Mouse (Mus musculus) right cerebral cortex, adult 18-20 months (tissue): Measurements from ENCODE around the gene Cdk2ap2.
A peak's percentile ranks its signal among the peaks of the same experiment; 100 is the strongest.

Experiments
- DNase-seq: peaks from one replicate; pipeline ENCODE4 v3.0.0; 2022; ENCODE audit warnings: mixed read lengths

The Cdk2ap2 gene

GRCm38 (mm10) chr19:4142416-4143173 lies 45.6 kb downstream of the Cdk2ap2 start:
- DNase-seq, result no peak

- DNase-seq, result no peak
Measured at GRCm38 (mm10) chr19:4143759-4144268, 46.8 kb downstream of the Cdk2ap2 start, which contains the start of gene Cabp4. Gene Cabp4 (minus strand): TSS chr19:4144033.

- no peak for DNase-seq
Measured at GRCm38 (mm10) chr19:4144550-4145498, 47.8 kb downstream of the Cdk2ap2 start.

- no peak for DNase-seq
Measured at GRCm38 (mm10) chr19:4145936-4146335, 49.0 kb downstream of the Cdk2ap2 start.

GRCm38 (mm10) chr19:4146366-4147021 lies 49.5 kb downstream of the Cdk2ap2 start:
- DNase-seq, result no peak

GRCm38 (mm10) chr19:4147022-4147405 lies 50.0 kb downstream of the Cdk2ap2 start:
- no peak for DNase-seq

- no peak for DNase-seq
Measured at GRCm38 (mm10) chr19:4147782-4148490, 51.0 kb downstream of the Cdk2ap2 start.

GRCm38 (mm10) chr19:4148491-4148806 lies 51.5 kb downstream of the Cdk2ap2 start, which contains the start of gene Coro1b:
Gene Coro1b (plus strand): TSS chr19:4148619.
- DNase-seq, result peak; percentile 95
